ENCODE assay signal across 1 mouse cellular context in the genomic region with DNA sequence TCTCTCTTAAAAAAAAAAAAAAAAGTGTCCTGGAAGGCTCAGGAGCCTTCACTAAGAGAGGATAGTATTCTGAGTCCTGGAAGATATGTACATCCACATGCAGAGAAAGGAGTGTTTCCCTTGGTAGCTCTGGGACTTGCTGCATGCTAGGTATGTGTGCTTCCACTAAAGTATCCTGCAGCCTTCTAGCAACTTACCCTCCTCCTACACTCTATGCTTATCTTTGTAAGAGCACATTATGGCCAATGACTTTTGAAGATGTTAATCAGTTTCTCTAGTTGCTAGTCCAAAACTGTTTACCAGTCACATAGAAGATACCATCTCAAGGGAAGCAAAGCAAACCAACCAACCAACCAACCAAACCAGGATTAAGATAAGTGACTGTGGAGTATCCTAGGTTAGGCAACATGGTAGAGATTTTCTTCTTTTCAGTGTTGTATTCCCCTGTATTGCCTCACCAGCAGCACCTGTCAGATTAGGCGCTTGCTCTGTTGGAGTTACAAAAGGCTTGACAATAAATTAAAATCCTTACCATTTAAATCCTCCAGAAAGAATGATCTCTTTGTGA.
TF ChIP-seq lines count a peak whose summit lies in the region.

No protein-coding gene starts in this region.

TF ChIP-seq in MEL, 35 proteins besides CTCF, POLR2A, EP300 and RAD21:
- no peak for TF ChIP-seq E2F4 (IDR thresholded peaks at IDR 0.05; ENCODE audit: borderline replicate concordance, low read depth, low read length)
- TF ChIP-seq USF1 (IDR thresholded peaks at IDR 0.05; ENCODE audit: low read depth, low read length), result no peak
- no peak for TF ChIP-seq ZC3H11A (IDR thresholded peaks at IDR 0.05; ENCODE audit: low read depth, low read length)
- TF ChIP-seq GATA1 (IDR thresholded peaks at IDR 0.05; ENCODE audit: low read depth, low read length), result 0 out of 2 replicates have a peak, but pooled peaks have one; percentile 36
